Mouse (Mus musculus) fat pad, adult 2 months (tissue): ENCODE data around the gene Dab2ip.

Source experiments
- DNase-seq: peaks from one replicate; pipeline ENCODE4 v3.0.0-alpha.2; 2011; ENCODE audit warnings: low read depth, low spot score; ENCODE audit errors: extremely low read depth

Dab2ip gene

GRCm38 (mm10) chr2:35679812-35680672, 122.0 kb downstream of the Dab2ip start:
- no peak for DNase-seq

- no peak for DNase-seq
Measured at GRCm38 (mm10) chr2:35680833-35681232, 122.8 kb downstream of the Dab2ip start.

- no peak for DNase-seq
Measured at GRCm38 (mm10) chr2:35684005-35684404, 125.9 kb downstream of the Dab2ip start.

- no peak for DNase-seq
Measured at GRCm38 (mm10) chr2:35684735-35685312, 126.8 kb downstream of the Dab2ip start.

GRCm38 (mm10) chr2:35686104-35686503, 128.0 kb downstream of the Dab2ip start:
- DNase-seq: no peak

- no peak for DNase-seq
Measured at GRCm38 (mm10) chr2:35687557-35688070, 129.5 kb downstream of the Dab2ip start.

GRCm38 (mm10) chr2:35688121-35688520, 130.1 kb downstream of the Dab2ip start:
- no peak for DNase-seq

- DNase-seq: no peak
Measured at GRCm38 (mm10) chr2:35688581-35688980, 130.5 kb downstream of the Dab2ip start.

GRCm38 (mm10) chr2:35689881-35690280, 131.8 kb downstream of the Dab2ip start:
- no peak for DNase-seq

- no peak for DNase-seq
Measured at GRCm38 (mm10) chr2:35691257-35692049, 133.4 kb downstream of the Dab2ip start.

- no peak for DNase-seq
Measured at GRCm38 (mm10) chr2:35692272-35692900, 134.3 kb downstream of the Dab2ip start.

GRCm38 (mm10) chr2:35693037-35693436, 135.0 kb downstream of the Dab2ip start:
- no peak for DNase-seq

- DNase-seq: no peak
Measured at GRCm38 (mm10) chr2:35694111-35694510, 136.0 kb downstream of the Dab2ip start.

GRCm38 (mm10) chr2:35696193-35696541, 138.1 kb downstream of the Dab2ip start:
- DNase-seq: no peak

- DNase-seq: no peak
Measured at GRCm38 (mm10) chr2:35696542-35697391, 138.7 kb downstream of the Dab2ip start.

- DNase-seq: no peak
Measured at GRCm38 (mm10) chr2:35697768-35698167, 139.7 kb downstream of the Dab2ip start.

GRCm38 (mm10) chr2:35700966-35701365, 142.9 kb downstream of the Dab2ip start:
- DNase-seq: no peak

- DNase-seq: no peak
Measured at GRCm38 (mm10) chr2:35702001-35702400, 143.9 kb downstream of the Dab2ip start.

GRCm38 (mm10) chr2:35702608-35703007, 144.5 kb downstream of the Dab2ip start:
- DNase-seq: no peak

- DNase-seq: peak; percentile 66
Measured at GRCm38 (mm10) chr2:35703241-35703640, 145.2 kb downstream of the Dab2ip start.
